Mouse (Mus musculus) kidney, adult 9 months (tissue): ENCODE measurements at regions not wholly inside any gene's neighbourhood (a gene's known extent, or its start where the extent isn't known, plus 50 kb on each side); places are given as distances from the start of the nearest gene placed in this dataset.

Experiments
- DNase-seq: peaks from one replicate; pipeline ENCODE4 v3.0.0; 2022

- DNase-seq, result no peak
Observed at GRCm38 (mm10) chr1:33271437-33272145, 398.0 kb downstream of the Prim2 start.

- no peak for DNase-seq
Observed at GRCm38 (mm10) chr1:33269162-33269561, 400.4 kb downstream of the Prim2 start.

- peak; percentile 13 for DNase-seq
Observed at GRCm38 (mm10) chr1:33265731-33266415, 403.7 kb downstream of the Prim2 start.

- no peak for DNase-seq
Observed at GRCm38 (mm10) chr1:33249474-33249873, 420.1 kb downstream of the Prim2 start.

GRCm38 (mm10) chr1:33247076-33247475 is 422.5 kb downstream of the Prim2 start:
- no peak for DNase-seq

GRCm38 (mm10) chr1:33245186-33245585 is 424.4 kb downstream of the Prim2 start:
- no peak for DNase-seq

- no peak for DNase-seq
Observed at GRCm38 (mm10) chr1:33244691-33245090, 424.9 kb downstream of the Prim2 start.

GRCm38 (mm10) chr1:33222997-33223396 is 446.6 kb downstream of the Prim2 start:
- DNase-seq, result no peak

GRCm38 (mm10) chr1:33214815-33215214 is 454.8 kb downstream of the Prim2 start:
- DNase-seq, result no peak

- no peak for DNase-seq
Observed at GRCm38 (mm10) chr1:33214394-33214793, 455.2 kb downstream of the Prim2 start.

GRCm38 (mm10) chr1:33201571-33202189 is 467.9 kb downstream of the Prim2 start:
- DNase-seq, result no peak

GRCm38 (mm10) chr1:33195114-33195513 is 474.5 kb downstream of the Prim2 start:
- no peak for DNase-seq

GRCm38 (mm10) chr1:33174646-33175435 is 494.8 kb downstream of the Prim2 start:
- no peak for DNase-seq

- DNase-seq, result no peak
Observed at GRCm38 (mm10) chr1:33136991-33137390, 532.6 kb downstream of the Prim2 start.

GRCm38 (mm10) chr1:33130351-33130750 is 539.2 kb downstream of the Prim2 start:
- DNase-seq, result no peak

- no peak for DNase-seq
Observed at GRCm38 (mm10) chr1:33125062-33125461, 544.5 kb downstream of the Prim2 start.

GRCm38 (mm10) chr1:33106286-33106685 is 559.2 kb upstream of the Gm5415 start:
- DNase-seq, result no peak

GRCm38 (mm10) chr1:33104296-33104695 is 557.2 kb upstream of the Gm5415 start:
- DNase-seq, result no peak

- DNase-seq, result peak; percentile 62
Observed at GRCm38 (mm10) chr1:33098062-33098461, 551.0 kb upstream of the Gm5415 start.

GRCm38 (mm10) chr1:33096851-33097250 is 549.8 kb upstream of the Gm5415 start:
- peak; percentile 13 for DNase-seq

- no peak for DNase-seq
Observed at GRCm38 (mm10) chr1:33074551-33074950, 527.5 kb upstream of the Gm5415 start.

- no peak for DNase-seq
Observed at GRCm38 (mm10) chr1:33058010-33058409, 510.9 kb upstream of the Gm5415 start.

GRCm38 (mm10) chr1:33044388-33044787 is 497.3 kb upstream of the Gm5415 start:
- no peak for DNase-seq
